Mouse (Mus musculus) neural tube, embryonic 14.5 days (tissue): Measurements from ENCODE around the gene Tab1. TPM values are rescaled to one million over a fixed set of nuclear protein-coding genes. Genes with fewer than 3 reads are reported as not detected.
A peak's percentile ranks its signal among the peaks of the same experiment; 100 is the strongest.

ENCODE experiments used
- ATAC-seq: fragments of 200-750 bp; cut with Nextera tagmentation; 2 replicates; pipeline ENCODE4 v1.8.0; 2017; ENCODE audit warnings: low read depth, mild to moderate bottlenecking, moderate TSS enrichment, moderate library complexity
- H3K27ac ChIP-seq: fragments of 300-500 bp; sonication (generic); 2 replicates; pipeline ENCODE4 v1.5.1; 2014; ENCODE audit warnings: low read depth, mild to moderate bottlenecking, control low read depth, low read length, moderate library complexity, mixed read lengths
- H3K27me3 ChIP-seq: fragments of 300-500 bp; sonication (generic); 2 replicates; pipeline ENCODE4 v1.6.1; 2014; ENCODE audit warnings: low read length; ENCODE audit not compliant: control insufficient read depth, insufficient read depth
- H3K36me3 ChIP-seq: fragments of 300-500 bp; sonication (generic); 2 replicates; pipeline ENCODE4 v1.6.1; 2014; ENCODE audit warnings: low read length, mixed read lengths; ENCODE audit not compliant: control insufficient read depth, insufficient read depth
- H3K4me1 ChIP-seq: fragments of 300-500 bp; sonication (generic); 2 replicates; pipeline ENCODE4 v1.6.1; 2014; ENCODE audit warnings: low read length; ENCODE audit not compliant: control insufficient read depth, insufficient read depth
- H3K4me2 ChIP-seq: fragments of 300-500 bp; sonication (generic); 2 replicates; pipeline ENCODE4 v1.6.1; 2014; ENCODE audit warnings: mild to moderate bottlenecking, low read depth, low read length, control low read depth
- H3K4me3 ChIP-seq: fragments of 300-500 bp; sonication (generic); 2 replicates; pipeline ENCODE4 v1.5.1; 2014; ENCODE audit warnings: low read depth, low read length, control low read depth, mixed read lengths
- H3K9ac ChIP-seq: fragments of 300-500 bp; sonication (generic); replicated peaks from 2 replicates; pipeline ENCODE4 v1.6.1; 2014; ENCODE audit warnings: low read depth, mild to moderate bottlenecking, control low read depth, low read length, mixed read lengths
- H3K9me3 ChIP-seq: fragments of 300-500 bp; sonication (generic); 2 replicates; pipeline ENCODE4 v1.6.1; 2016; ENCODE audit warnings: low read length; ENCODE audit not compliant: control insufficient read depth
- WGBS: fragments of 180-500 bp; shearing (Covaris S2); extraction: QIAGEN DNeasy Blood & Tissue Kit; methylation state at CpG from one replicate; pipeline ENCODE4 v1.1.7; 2014; 5-methylcytosine and 5-hydroxymethylcytosine counted together
- polyA plus RNA-seq: library from polyadenylated mRNA; unstranded; fragments of >200 nt; fragmentation: Nextera tagmentation; extraction: Ambion mirVana; gene quantifications from 2 replicates; pipeline ENCODE4 v1.2.1, GENCODE M21; 2014

Gene Tab1
- polyA plus RNA-seq, 1 experiment from 2014 or later, result 30.1 TPM

DNA sequence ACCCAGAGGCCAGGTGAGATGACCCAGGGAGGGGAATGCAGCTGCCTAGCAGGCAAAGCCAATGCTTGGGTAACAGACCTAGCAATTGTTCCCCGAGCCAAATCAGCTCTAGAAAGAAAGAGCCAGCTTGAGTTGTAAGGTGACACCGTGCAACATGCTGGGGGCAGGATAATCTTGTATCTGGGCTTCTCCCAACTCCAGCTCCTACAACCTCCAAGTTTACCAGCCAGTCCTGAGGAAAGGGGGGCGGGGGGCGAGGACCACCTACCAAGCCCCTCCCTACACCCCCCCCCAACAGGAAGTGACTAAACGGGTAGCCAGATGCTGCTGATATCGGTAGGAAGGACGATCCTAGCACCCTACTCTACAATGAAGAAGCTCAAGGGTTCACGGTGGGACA lies 38.4 kb downstream of the Tab1 start:
- peaks cover 6% of the 10 kb centered on the region; the same call in 1 of the 2 replicates for H3K27me3 ChIP-seq
- no peaks in the 10 kb centered on the region for H3K9me3 ChIP-seq
- H3K4me2 ChIP-seq, result no peak overlapping the region
- H3K4me3 ChIP-seq, result no peak overlapping the region
- H3K9ac ChIP-seq, result no peak overlapping the region
- peaks cover 20% of the 10 kb centered on the region for H3K4me1 ChIP-seq
- H3K36me3 ChIP-seq, result no peaks in the 10 kb centered on the region
- H3K27ac ChIP-seq, result no peak overlapping the region
- no peak for ATAC-seq
- WGBS, result 16% methylated on average over 8 of the region's 8 CpGs

DNA sequence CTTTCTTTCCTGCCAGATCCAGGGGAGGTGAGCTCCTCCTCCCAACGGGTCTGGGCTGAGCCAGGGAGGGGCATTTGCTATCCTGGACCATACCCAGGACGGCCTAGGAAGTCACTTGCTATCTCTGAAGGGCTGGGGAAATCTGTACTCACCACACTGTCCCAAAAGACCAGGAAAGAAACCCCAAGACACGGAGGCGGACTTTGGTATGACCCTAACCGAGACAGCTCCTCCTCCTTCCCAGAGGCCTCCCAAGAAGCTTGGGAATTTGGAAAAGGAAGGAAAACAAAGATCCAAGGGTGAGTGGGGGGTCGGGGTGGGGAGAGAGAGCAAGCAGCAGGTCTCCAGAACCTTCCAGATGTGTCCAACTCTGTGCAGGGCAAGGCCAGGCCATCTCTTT lies 38.9 kb downstream of the Tab1 start:
- no peak for ATAC-seq
- Histone ChIP-seq H3K4me2 (no peak overlapping the region), H3K27me3 (peaks cover 6% of the 10 kb centered on the region; the same call in 1 of the 2 replicates), H3K9me3 (no peaks in the 10 kb centered on the region), H3K9ac (no peak overlapping the region), H3K4me3 (no peak overlapping the region), H3K36me3 (no peaks in the 10 kb centered on the region), H3K27ac (no peak overlapping the region), H3K4me1 (peaks cover 20% of the 10 kb centered on the region)
- 32% methylated on average over 6 of the region's 6 CpGs for WGBS

DNA sequence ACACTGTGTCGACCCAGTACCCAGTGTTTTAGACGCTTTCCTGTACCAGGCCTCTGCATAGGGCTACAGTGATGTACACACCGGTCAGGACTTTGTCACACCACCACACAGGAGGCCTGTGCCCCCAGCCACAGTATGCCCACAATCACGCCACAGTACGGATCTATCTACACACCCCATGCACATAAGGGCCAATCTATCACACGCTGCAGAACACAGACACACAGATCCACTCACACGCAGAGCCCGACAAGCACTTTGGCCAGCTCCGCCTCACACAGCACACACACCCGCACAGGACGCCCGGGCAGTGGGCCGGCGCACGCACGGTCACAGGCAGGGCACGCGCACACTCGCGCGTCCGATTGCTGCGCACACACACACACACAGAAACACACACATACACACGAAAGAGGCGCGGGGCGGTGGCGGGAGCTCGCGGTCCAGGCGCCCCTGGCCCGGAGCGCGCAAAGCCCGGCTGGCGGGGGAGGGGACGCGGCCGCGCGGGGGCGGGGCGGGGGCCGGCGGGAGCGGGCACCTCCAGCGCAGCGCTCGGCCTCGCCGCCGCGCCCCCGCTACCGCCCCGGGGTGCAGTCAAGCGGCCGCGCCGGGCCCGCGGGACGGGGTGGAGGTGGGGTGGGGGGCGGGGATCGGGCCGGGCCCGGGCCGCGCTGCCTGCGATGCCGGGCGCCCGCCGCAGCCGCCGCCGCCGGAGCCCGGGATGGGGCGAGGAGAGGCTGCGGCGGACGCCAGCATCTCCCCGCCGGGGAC lies 40.3 kb downstream of the Tab1 start, which contains the start of gene Mgat3:
Gene Mgat3, plus strand, starts transcription at position 721 of the 771 bp plus-strand sequence.
- peak within 1 kb of the TSS; percentile 98 for H3K9ac ChIP-seq
- H3K4me3 ChIP-seq, result peak within 1 kb of the TSS; percentile 95
- H3K4me2 ChIP-seq, result peak within 1 kb of the TSS; percentile 66
- peaks cover 20% of the 10 kb centered on the region for H3K4me1 ChIP-seq
- H3K9me3 ChIP-seq, result no peaks in the 10 kb centered on the region
- H3K27ac ChIP-seq, result peak within 1 kb of the TSS; percentile 95
- WGBS, result 3% methylated on average over 43 of the region's 85 CpGs
- peaks cover 6% of the 10 kb centered on the region; the same call in 1 of the 2 replicates for H3K27me3 ChIP-seq
- no peaks in the 10 kb centered on the region for H3K36me3 ChIP-seq
- ATAC-seq, result peak; percentile 77

DNA sequence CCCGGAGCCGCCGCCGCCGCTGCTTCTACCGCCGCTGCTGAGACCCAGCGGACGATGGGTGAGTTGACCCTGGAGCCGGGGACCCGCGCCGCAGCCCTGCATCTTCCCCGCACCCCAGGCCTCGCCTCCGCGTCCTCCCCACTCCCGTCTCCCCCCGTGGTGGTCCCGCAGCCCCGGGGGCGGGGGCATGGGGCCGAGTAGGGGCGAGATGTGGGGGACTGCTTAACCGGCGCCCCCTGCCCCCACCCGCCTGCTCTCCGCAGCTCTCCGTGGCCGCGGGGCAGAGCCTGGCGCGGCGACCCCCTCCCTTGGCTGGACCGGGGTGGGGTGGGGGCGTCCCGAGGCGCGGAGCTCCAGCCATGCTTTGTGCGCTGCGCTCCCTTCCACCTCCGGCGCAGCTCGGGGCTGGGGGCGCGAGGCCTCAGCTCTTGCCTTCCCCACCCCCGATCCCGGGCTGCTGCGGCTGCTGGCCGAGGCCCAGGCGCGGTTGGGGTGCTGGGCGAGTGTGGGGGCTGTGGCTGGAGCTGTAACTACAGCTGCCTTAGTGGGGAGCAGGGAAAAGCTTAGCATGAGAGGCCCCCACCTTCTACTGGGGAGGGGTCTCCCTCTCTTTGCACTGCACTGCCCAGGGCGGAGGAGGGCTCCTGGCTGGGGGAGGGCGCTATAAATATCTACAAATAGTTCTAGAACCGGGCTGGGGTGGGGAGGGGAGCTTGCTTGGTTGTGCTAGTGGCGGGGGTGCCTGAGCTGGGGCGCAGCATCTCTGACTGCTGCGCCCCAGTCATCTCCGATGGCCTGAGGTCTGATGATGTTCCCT lies 41.1 kb downstream of the Tab1 start:
- peak; percentile 70 for ATAC-seq
- Histone ChIP-seq H3K4me1 (peaks cover 20% of the 10 kb centered on the region), H3K36me3 (no peaks in the 10 kb centered on the region), H3K9me3 (no peaks in the 10 kb centered on the region), H3K4me3 (peak overlapping the region; percentile 95), H3K27ac (peak overlapping the region; percentile 95), H3K27me3 (peaks cover 6% of the 10 kb centered on the region; the same call in 1 of the 2 replicates), H3K4me2 (peak overlapping the region; percentile 66), H3K9ac (peak overlapping the region; percentile 98)
- under 1% methylated on average over 34 of the region's 60 CpGs for WGBS

DNA sequence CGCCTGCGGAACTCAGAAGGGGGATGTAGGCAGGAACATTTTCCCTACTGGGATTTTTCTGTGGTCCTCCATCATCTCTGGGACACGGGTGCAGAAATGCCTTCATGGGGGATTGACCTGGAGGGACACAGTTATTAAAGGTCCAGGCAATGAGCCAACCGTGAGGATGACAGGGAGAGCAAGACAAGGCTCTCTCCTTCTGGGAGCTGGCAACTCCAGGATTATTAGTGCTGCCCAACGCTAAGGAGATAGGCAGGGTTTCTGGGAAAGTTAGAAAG lies 41.6 kb downstream of the Tab1 start:
- peak overlapping the region; percentile 95 for H3K4me3 ChIP-seq
- ATAC-seq, result no peak
- peak overlapping the region; percentile 98 for H3K9ac ChIP-seq
- WGBS, result 3% methylated on average over 5 of the region's 5 CpGs
- H3K4me1 ChIP-seq, result peaks cover 20% of the 10 kb centered on the region
- H3K36me3 ChIP-seq, result no peaks in the 10 kb centered on the region
- no peaks in the 10 kb centered on the region for H3K9me3 ChIP-seq
- peak overlapping the region; percentile 66 for H3K4me2 ChIP-seq
- H3K27ac ChIP-seq, result peak overlapping the region; percentile 95
- H3K27me3 ChIP-seq, result peaks cover 6% of the 10 kb centered on the region; the same call in 1 of the 2 replicates

DNA sequence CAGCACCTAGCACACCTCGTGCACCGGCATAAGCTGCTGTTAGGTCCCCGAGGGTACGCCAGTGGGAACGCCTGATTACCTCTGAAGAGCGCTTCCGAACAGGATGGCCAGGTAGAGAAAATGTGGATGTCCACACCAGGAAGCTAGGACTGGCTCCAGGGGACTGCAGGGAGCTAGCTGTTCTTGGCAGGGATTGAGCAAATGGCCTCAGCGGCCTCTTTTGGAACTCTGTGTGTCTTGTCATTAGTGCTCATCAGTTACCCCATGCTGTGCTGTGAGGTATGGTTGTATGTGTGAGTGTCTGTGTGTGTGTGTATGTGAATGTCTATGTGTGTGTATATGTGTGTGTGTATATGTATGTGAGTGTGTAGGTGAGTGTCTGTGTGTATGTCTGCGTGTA lies 42.4 kb downstream of the Tab1 start:
- Histone ChIP-seq H3K36me3 (no peaks in the 10 kb centered on the region), H3K4me2 (peak overlapping the region; percentile 66), H3K27me3 (peaks cover 6% of the 10 kb centered on the region; the same call in 1 of the 2 replicates), H3K9ac (peak overlapping the region; percentile 98), H3K27ac (no peak overlapping the region), H3K4me1 (peaks cover 20% of the 10 kb centered on the region), H3K4me3 (peak overlapping the region; percentile 95), H3K9me3 (no peaks in the 10 kb centered on the region)
- ATAC-seq, result no peak
- 63% methylated on average over 9 of the region's 9 CpGs for WGBS

DNA sequence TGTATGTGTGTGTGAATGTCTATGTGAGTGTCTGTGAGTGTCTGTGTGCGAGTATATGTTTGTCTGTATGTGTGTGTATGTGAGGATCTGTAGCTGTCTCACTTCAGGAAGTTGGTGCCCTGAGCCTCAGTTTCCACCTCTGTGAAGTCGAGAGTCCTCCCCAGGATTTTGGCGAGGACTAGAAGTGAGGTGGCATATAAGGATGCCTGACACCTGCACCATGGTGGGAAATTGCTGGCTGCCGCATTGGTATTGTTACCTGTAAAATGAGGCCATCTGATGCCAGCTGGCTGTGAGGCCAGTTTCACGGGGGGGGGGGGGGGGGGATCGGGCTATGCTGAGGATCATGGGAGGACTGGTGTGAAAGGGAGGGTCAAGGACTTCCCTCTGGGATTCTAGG lies 42.8 kb downstream of the Tab1 start:
- Histone ChIP-seq H3K27ac (no peak overlapping the region), H3K4me3 (no peak overlapping the region; the same call in 1 of the 2 replicates), H3K27me3 (peaks cover 6% of the 10 kb centered on the region; the same call in 1 of the 2 replicates), H3K9ac (no peak overlapping the region), H3K9me3 (no peaks in the 10 kb centered on the region), H3K4me2 (peak overlapping the region; percentile 66), H3K4me1 (peaks cover 20% of the 10 kb centered on the region), H3K36me3 (no peaks in the 10 kb centered on the region)
- WGBS, result 69% methylated on average over 5 of the region's 6 CpGs
- no peak for ATAC-seq

DNA sequence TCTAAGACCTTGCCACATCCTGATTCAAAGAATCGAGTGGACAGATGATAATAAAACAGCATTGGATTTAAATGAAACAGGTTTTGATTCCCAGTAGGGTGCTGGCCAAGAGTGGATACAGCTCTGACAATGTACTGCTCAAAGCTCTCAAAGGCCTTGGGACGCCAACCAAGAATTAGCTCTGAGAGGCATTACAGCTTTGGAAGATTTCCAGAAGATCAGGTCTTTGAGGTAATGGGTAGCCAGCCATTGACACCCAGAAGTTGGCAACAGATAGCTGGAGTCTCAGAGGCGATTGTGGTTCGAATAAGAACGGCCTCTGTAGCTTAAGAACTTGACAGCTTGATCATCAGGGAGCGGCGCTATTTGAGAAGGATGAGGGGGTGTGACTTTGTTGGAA lies 48.6 kb downstream of the Tab1 start:
- Histone ChIP-seq H3K4me3 (no peak overlapping the region), H3K36me3 (no peaks in the 10 kb centered on the region), H3K9me3 (no peaks in the 10 kb centered on the region), H3K9ac (no peak overlapping the region), H3K27ac (no peak overlapping the region), H3K27me3 (no peaks in the 10 kb centered on the region), H3K4me2 (no peak overlapping the region), H3K4me1 (no peaks in the 10 kb centered on the region)
- no peak for ATAC-seq
- 80% methylated on average over 7 of the region's 7 CpGs for WGBS
